Mouse (Mus musculus) stomach, postnatal 0 days (tissue): ENCODE data around the gene Rffl. TPM values are rescaled to one million over a fixed set of nuclear protein-coding genes. Genes with fewer than 3 reads are reported as not detected.

Source experiments
- ATAC-seq: fragments of 200-750 bp; cut with Nextera tagmentation; 2 replicates; pipeline ENCODE4 v1.8.0; 2017; ENCODE audit not compliant: low FRiP score, low TSS enrichment
- DNase-seq: peaks from one replicate; pipeline ENCODE4 v3.0.0-alpha.2; 2016; ENCODE audit warnings: low spot score
- H3K27ac ChIP-seq: fragments of 300-500 bp; sonication (generic); replicated peaks from 2 replicates; pipeline ENCODE4 v1.5.1; 2014; ENCODE audit warnings: mild to moderate bottlenecking, control low read depth
- H3K27me3 ChIP-seq: fragments of 300-500 bp; sonication (generic); 2 replicates; pipeline ENCODE4 v1.6.1; 2014; ENCODE audit warnings: low read length; ENCODE audit not compliant: control insufficient read depth, insufficient read depth
- H3K36me3 ChIP-seq: fragments of 300-500 bp; sonication (generic); 2 replicates; pipeline ENCODE4 v1.6.1; 2014; ENCODE audit warnings: low read length, mixed read lengths; ENCODE audit not compliant: control insufficient read depth, insufficient read depth
- H3K4me1 ChIP-seq: fragments of 300-500 bp; sonication (generic); replicated peaks from 2 replicates; pipeline ENCODE4 v1.6.1; 2014; ENCODE audit warnings: antibody characterized with exemption; ENCODE audit not compliant: control insufficient read depth, insufficient read depth
- H3K4me2 ChIP-seq: fragments of 300-500 bp; sonication (generic); replicated peaks from 2 replicates; pipeline ENCODE4 v1.6.1; 2014; ENCODE audit warnings: low read depth, mild to moderate bottlenecking, control low read depth, moderate library complexity
- H3K4me3 ChIP-seq: fragments of 300-500 bp; sonication (generic); 2 replicates; pipeline ENCODE4 v1.5.1; 2014; ENCODE audit warnings: low read depth, low read length, control low read depth
- H3K9ac ChIP-seq: fragments of 300-500 bp; sonication (generic); 2 replicates; pipeline ENCODE4 v1.6.1; 2014; ENCODE audit warnings: mild to moderate bottlenecking, low read length, control low read depth, mixed read lengths
- H3K9me3 ChIP-seq: fragments of 300-500 bp; sonication (generic); 2 replicates; pipeline ENCODE4 v1.6.1; 2016; ENCODE audit warnings: low read length; ENCODE audit not compliant: control insufficient read depth
- CTCF ChIP-seq: IDR thresholded peaks from 2 replicates; pipeline ENCODE4 v1.5.1; 2016; ENCODE audit warnings: antibody characterized with exemption, low read depth, mild to moderate bottlenecking, moderate library complexity
- EP300 ChIP-seq: optimal IDR thresholded peaks from 2 replicates; pipeline ENCODE3; 2016; ENCODE audit warnings: antibody characterized with exemption
- WGBS: fragments of 180-500 bp; shearing (Covaris S2); extraction: QIAGEN DNeasy Blood & Tissue Kit; methylation state at CpG from one replicate; pipeline ENCODE4 v1.1.7; 2014; 5-methylcytosine and 5-hydroxymethylcytosine counted together
- polyA plus RNA-seq: library from polyadenylated mRNA; unstranded; fragments of >200 nt; fragmentation: Nextera tagmentation; extraction: Ambion mirVana; gene quantifications from 2 replicates; pipeline ENCODE4 v1.2.1, GENCODE M21; 2015

Gene Rffl
- polyA plus RNA-seq, 1 experiment from 2014 or later: 16.4 TPM

- Histone ChIP-seq H3K9ac (no peak overlapping the region), H3K9me3 (no peaks in the 10 kb centered on the region), H3K4me1 (no peaks in the 10 kb centered on the region), H3K27ac (no peak overlapping the region), H3K36me3 (peaks cover 15% of the 10 kb centered on the region), H3K4me2 (no peak overlapping the region), H3K4me3 (no peak overlapping the region), H3K27me3 (no peaks in the 10 kb centered on the region)
- WGBS: 82% methylated on average over 10 of the region's 10 CpGs
- ATAC-seq (no peak), DNase-seq (no peak)
- TF ChIP-seq EP300 (no peak), CTCF (no peak)
Measured at GRCm38 (mm10) chr11:82897478-82897877, 26.5 kb upstream of the Rffl start.

- Histone ChIP-seq H3K4me2 (no peak within 1 kb of the TSS), H3K27me3 (no peaks in the 10 kb centered on the region), H3K36me3 (no peaks in the 10 kb centered on the region), H3K9me3 (no peaks in the 10 kb centered on the region), H3K4me1 (peaks cover 2% of the 10 kb centered on the region; the same call in 1 of the 2 replicates), H3K9ac (no peak within 1 kb of the TSS), H3K4me3 (no peak within 1 kb of the TSS), H3K27ac (no peak within 1 kb of the TSS)
- DNase-seq: no peak
- 48% methylated on average over 7 of the region's 7 CpGs for WGBS
- TF ChIP-seq EP300: no peak
- TF ChIP-seq CTCF: no peak
- ATAC-seq: no peak
Measured at GRCm38 (mm10) chr11:82891936-82892335, 20.9 kb upstream of the Rffl start, which contains the start of gene Fndc8. Fndc8 (plus strand) TSS chr11:82892124.

- TF ChIP-seq CTCF (peak; percentile 94), EP300 (no peak)
- Histone ChIP-seq H3K4me1 (peaks cover 2% of the 10 kb centered on the region; the same call in 1 of the 2 replicates), H3K9ac (peak within 1 kb of the TSS; percentile 76), H3K4me3 (peak within 1 kb of the TSS; percentile 64), H3K9me3 (no peaks in the 10 kb centered on the region), H3K27ac (peak within 1 kb of the TSS; percentile 83), H3K4me2 (peak within 1 kb of the TSS; percentile 68), H3K36me3 (no peaks in the 10 kb centered on the region), H3K27me3 (no peaks in the 10 kb centered on the region)
- DNase-seq: peak; percentile 98
- peak; percentile 92 for ATAC-seq
- WGBS: under 1% methylated on average over 26 of the region's 26 CpGs
Measured at GRCm38 (mm10) chr11:82890342-82890762, 19.3 kb upstream of the Rffl start, which contains the start of gene Rad51d. Rad51d (minus strand) TSS chr11:82890614.

GRCm38 (mm10) chr11:82889524-82890341, 18.7 kb upstream of the Rffl start:
- peak overlapping the region; percentile 83 for H3K27ac ChIP-seq
- no peaks in the 10 kb centered on the region for H3K27me3 ChIP-seq
- peak; percentile 46 for ATAC-seq
- 4% methylated on average over 31 of the region's 31 CpGs for WGBS
- H3K9me3 ChIP-seq: no peaks in the 10 kb centered on the region
- peak; percentile 65 for DNase-seq
- peak overlapping the region; percentile 64 for H3K4me3 ChIP-seq
- H3K4me2 ChIP-seq: peak overlapping the region; percentile 68
- peaks cover 2% of the 10 kb centered on the region; the same call in 1 of the 2 replicates for H3K4me1 ChIP-seq
- H3K9ac ChIP-seq: peak overlapping the region; percentile 76
- H3K36me3 ChIP-seq: no peaks in the 10 kb centered on the region
- peak; percentile 35 for TF ChIP-seq CTCF
- TF ChIP-seq EP300: no peak

GRCm38 (mm10) chr11:82888491-82888946, 17.5 kb upstream of the Rffl start:
- TF ChIP-seq CTCF: no peak
- no peaks in the 10 kb centered on the region for H3K27me3 ChIP-seq
- 23% methylated on average over 10 of the region's 10 CpGs for WGBS
- no peak overlapping the region for H3K4me3 ChIP-seq
- H3K36me3 ChIP-seq: no peaks in the 10 kb centered on the region
- ATAC-seq: 0 out of 2 replicates have a peak, but pooled peaks have one; percentile 29
- DNase-seq: peak; percentile 40
- H3K4me1 ChIP-seq: peaks cover 2% of the 10 kb centered on the region; the same call in 1 of the 2 replicates
- H3K9me3 ChIP-seq: no peaks in the 10 kb centered on the region
- H3K27ac ChIP-seq: 0 out of 2 replicates have a peak overlapping the region, but pooled peaks have one; percentile 9
- H3K4me2 ChIP-seq: peak overlapping the region; percentile 68; the same call in 1 of the 2 replicates
- H3K9ac ChIP-seq: no peak overlapping the region

GRCm38 (mm10) chr11:82886559-82886958, 15.5 kb upstream of the Rffl start:
- H3K9ac ChIP-seq: no peak overlapping the region
- WGBS: 85% methylated on average over 3 of the region's 3 CpGs

More at GRCm38 (mm10) chr11:82886559-82886958, 15.5 kb upstream of the Rffl start:
- TF ChIP-seq CTCF: peak; percentile 75
- no peak for TF ChIP-seq EP300
- H3K27me3 ChIP-seq: no peaks in the 10 kb centered on the region
- ATAC-seq (no peak), DNase-seq (no peak)
- H3K4me3 ChIP-seq: no peak overlapping the region
- peaks cover 2% of the 10 kb centered on the region; the same call in 1 of the 2 replicates for H3K4me1 ChIP-seq
- H3K36me3 ChIP-seq: peaks cover 3% of the 10 kb centered on the region; the same call in 1 of the 2 replicates
- H3K4me2 ChIP-seq: no peak overlapping the region
- no peak overlapping the region for H3K27ac ChIP-seq
- H3K9me3 ChIP-seq: no peaks in the 10 kb centered on the region
